Mouse (Mus musculus) kidney, adult 9 months (tissue): Measurements from ENCODE around the gene Ccdc59.

ENCODE experiments used
- DNase-seq: peaks from one replicate; pipeline ENCODE4 v3.0.0; 2022

Ccdc59 gene

DNA sequence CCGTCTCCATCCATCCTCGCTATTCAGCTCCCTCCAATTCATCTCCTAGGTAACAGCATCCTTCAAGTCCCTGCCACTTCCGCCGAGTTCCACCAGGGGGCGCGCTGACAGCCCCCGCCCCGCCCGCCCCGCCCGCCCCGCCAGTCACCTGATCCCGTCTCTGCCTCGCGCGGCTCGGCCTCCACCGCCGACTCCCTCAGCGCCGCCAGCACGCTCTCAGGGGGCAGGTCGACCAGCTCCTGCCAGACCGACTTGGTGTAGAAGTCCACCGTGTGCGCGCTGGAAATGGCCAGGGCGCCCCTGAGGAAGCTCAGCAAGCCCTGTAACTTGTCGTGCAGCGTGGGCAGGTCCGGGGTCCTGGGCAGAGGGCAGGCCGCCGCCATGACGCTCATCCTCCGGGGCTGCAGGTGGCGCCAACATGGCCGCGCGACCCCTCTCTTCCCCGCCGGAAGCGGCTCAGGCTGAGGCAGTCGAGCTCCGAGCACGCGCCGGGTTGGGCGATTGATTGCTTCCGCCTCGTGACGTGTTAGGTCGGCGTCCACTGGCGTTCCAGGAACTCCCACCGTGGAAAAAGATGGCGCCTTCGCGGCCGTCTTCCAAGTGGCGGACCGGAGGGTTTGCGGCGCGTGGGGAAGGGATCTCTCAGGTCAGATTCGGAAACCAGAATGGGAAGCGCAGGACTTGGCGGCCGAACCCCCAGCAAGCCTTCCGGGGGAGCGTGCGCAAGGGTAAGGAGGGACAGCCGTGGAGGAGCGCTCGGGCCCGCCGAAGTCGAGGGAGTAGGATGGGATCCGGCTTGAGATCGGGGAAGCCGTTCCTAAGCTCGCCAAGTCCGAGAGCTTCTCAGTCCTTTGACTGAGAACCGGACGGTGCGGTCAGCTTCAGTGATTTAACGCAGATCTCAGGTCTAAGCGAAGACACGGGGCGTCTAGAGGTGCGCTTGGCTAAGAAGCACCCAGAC is at the start of gene Ccdc59, which contains the start of gene Mettl25:
Gene Ccdc59, plus strand, starts transcription at position 140 of the 961 bp plus-strand sequence.
Gene Mettl25, minus strand, starts transcription at position 453 of the 961 bp plus-strand sequence.
- peak; percentile 97 for DNase-seq

DNA sequence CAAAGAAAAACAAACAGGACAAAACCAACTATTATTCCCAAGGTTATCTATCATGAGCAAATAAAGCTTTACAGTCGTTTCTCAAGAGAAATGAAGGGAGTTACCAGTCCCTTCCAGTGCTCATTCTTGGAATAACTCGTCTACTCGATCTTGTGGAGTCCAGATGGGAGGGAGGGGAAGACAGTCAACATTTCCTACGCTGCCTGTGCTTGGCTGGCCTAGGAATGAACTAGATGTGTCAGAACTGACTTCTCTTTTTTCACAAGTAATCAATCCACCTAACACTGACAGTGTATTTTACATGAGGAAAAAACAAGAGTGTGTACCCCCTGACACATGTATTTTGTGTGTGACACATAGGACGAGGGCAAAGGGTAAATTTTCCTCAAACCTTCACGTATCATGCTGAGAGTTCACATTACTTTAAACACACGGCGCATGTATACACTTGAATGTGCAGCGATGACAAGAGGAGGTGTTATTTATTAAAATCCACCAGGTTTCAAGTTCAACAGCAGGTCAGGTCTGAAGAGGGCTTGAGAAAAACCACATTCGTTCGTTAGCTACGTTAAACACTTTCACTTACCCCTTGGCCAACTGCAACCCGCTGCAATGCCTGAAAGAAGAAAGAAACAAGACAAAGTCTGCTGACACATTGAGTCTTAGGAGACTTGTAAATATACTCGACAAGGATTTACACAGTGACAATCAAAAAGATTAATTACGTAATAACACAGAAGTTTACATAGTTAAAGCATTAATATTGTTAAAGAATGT is 46.9 kb upstream of the Ccdc59 start:
- DNase-seq = no peak

GRCm38 (mm10) chr10:105797250-105797924 is 43.5 kb upstream of the Ccdc59 start:
- no peak for DNase-seq

- no peak for DNase-seq
These were observed 39.7 kb upstream of the Ccdc59 start for GRCm38 (mm10) chr10:105801147-105801546.

GRCm38 (mm10) chr10:105802132-105802531 is 38.7 kb upstream of the Ccdc59 start:
- no peak for DNase-seq

- DNase-seq = no peak
These were observed 37.4 kb upstream of the Ccdc59 start for GRCm38 (mm10) chr10:105803461-105803860.

DNA sequence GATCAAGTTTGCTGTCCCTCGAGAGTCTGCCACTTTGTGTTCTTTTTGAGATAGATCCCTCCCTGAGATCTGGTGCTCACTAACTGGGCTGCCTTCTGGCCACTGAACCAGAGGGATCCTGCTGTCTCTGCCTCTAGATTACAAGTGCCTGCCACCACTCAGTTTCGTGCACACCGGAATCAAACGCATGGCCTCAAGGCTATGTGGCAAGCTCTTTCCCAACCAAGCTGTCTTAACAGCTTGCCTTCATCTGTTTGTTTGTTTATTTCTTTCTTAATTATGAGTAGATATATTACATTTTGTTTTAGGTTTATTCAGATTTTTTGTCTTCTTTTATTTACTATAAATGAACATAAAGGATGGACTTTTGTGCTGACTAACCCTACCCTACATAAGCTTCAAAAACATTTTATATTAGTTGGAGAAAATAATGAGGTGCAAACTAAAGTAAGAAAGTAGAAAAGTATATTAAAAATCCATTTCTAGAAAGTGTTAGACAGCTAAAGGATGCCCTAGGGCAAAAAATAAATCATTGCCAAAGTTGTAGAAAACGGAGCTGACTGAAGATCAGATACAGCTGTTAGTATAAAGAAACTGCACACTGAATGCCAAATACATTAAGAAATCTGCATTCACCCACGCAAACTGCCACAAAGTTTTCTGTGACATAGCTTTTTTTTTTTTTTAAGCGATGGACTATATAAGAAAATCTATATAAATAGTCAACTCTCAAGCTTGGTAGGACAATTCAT is 34.4 kb upstream of the Ccdc59 start:
- DNase-seq = no peak

DNA sequence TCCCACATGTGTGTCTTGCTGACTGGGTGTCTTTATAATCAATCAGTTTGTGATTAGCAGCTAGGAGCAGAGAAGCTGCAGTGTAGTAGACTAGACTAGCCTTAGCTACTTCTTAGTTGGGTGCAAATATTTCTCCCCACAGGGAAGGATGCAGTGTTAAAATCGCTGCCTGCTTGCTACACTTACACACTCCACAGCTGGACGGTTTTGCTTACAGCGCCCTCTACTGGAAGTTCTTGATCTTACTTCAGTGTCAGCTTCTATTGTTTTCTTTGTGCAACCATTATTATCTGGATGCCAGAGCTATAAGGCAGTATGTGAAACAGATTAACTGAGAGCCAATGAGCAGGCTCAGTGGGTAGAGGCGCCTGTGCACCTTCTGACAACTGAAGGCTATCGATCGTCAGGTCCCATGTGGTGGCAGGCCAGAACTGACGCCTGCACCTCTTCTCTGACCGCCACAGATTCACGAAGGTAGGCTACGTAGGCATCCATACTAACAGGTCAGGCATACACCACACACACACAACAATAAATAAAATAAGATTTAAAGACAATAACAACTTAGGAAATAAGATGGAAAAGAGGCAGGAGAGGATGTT is 6.1 kb upstream of the Ccdc59 start:
- peak; percentile 9 for DNase-seq

DNA sequence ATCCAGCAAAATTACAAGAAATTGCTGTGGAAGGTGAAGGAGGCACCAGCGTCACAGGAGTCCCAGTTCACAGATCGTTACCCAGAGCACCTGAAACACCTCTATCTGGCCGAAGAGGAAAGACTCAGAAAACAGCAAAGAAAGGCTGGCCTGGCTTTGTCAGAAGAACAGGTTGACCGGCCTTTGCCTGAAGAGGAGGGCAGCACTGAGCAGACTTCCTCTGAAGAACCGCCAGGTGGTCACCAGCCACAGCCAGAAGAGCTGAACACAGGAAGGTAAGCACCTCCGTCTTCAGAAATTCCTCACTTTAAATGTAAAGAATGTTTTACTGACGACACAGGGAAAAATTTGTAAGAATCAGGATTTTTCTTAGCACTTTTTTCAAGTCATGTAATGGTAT is 1.7 kb downstream of the Ccdc59 start:
- no peak for DNase-seq

DNA sequence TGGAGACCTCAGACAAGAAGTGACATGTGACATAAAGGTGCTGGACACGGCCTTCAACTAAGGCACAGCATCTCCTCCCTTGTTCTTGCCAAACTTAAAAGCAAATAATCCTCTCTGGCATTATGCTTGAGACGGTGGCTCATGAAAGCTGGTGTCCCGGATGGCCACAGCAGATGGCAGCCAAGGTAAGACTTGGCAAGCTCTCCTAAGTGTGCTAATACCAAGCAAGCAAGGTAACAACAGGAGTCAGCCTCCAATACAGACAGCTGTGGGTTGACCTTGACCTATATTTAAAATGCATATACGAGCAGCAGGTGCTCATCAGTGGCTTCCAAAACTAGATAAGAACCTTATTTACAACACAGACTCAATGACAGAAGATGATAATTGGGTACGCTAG is 9.4 kb downstream of the Ccdc59 start:
- DNase-seq = no peak

DNA sequence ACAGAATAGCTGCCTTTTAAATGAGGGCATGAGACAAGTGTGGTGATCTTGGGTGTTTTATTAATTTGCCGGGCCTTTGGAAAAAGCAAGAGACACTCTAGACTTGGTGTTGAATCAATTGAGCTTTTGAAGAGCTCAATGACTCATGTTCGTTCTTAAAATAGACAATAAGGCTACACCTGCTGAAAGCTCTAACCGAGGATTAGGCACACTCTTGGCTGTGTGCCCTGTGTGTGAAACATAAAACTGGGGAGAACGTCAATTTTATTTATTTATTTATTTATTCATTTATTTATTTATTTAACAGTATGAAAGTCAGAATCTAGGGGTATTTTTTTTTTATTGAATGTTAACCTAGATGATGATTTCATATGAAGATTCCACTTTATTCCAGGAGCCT is 10.3 kb downstream of the Ccdc59 start:
- DNase-seq = no peak

- DNase-seq = no peak
These were observed 26.4 kb downstream of the Ccdc59 start for GRCm38 (mm10) chr10:105867312-105867711.
